Mouse (Mus musculus): ENCODE measurements around the gene Gm11554. TPM values are rescaled to one million over a fixed set of nuclear protein-coding genes. Genes with fewer than 3 reads are reported as not detected.
"Not testable (repeated sequence)": the region's sequence is repeated elsewhere in the genome, so short reads cannot be mapped to it uniquely, and the experiment has no call there.

Gene Gm11554
- polyA plus RNA-seq (2015; fragmentation: Nextera tagmentation; extraction: Ambion mirVana), result not detected in 2 replicates

- not testable (repeated sequence) for H3K9ac ChIP-seq; H3K27ac ChIP-seq; ATAC-seq (ENCODE audit: low FRiP score, low read depth); H3K4me3 ChIP-seq; H3K4me2 ChIP-seq (replicated peaks); H3K9me3 ChIP-seq; H3K36me3 ChIP-seq; H3K4me1 ChIP-seq; H3K27me3 ChIP-seq
- no CpG with 5 or more reads among the region's 1 CpGs for WGBS
Observed at GRCm38 (mm10) chr11:99804346-99804745, at the start of gene Gm11554. Gene Gm11554 (minus strand): TSS chr11:99804446.

- no peak within 1 kb of the TSS for H3K9ac ChIP-seq
- no peak within 1 kb of the TSS for H3K4me2 ChIP-seq (replicated peaks)
- no peaks in the 10 kb centered on the region for H3K4me1 ChIP-seq
- H3K9me3 ChIP-seq, result no peaks in the 10 kb centered on the region
- no peaks in the 10 kb centered on the region for H3K27me3 ChIP-seq
- no peak within 1 kb of the TSS for H3K4me3 ChIP-seq
- no peak for ATAC-seq (ENCODE audit: low FRiP score, low read depth)
- no peak within 1 kb of the TSS for H3K27ac ChIP-seq
- H3K36me3 ChIP-seq, result no peaks in the 10 kb centered on the region
Observed at GRCm38 (mm10) chr11:99851508-99851907, 47.3 kb upstream of the Gm11554 start, which contains the start of gene Krtap4-16. Gene Krtap4-16 (minus strand): TSS chr11:99851608.

- WGBS, result 90% methylated on average over 2 of the region's 2 CpGs
- no peak overlapping the region for H3K4me2 ChIP-seq (replicated peaks)
- no peaks in the 10 kb centered on the region for H3K27me3 ChIP-seq
- H3K36me3 ChIP-seq, result no peaks in the 10 kb centered on the region
- H3K4me3 ChIP-seq, result no peak overlapping the region
- no peak for ATAC-seq (ENCODE audit: low FRiP score, low read depth)
- H3K4me1 ChIP-seq, result no peaks in the 10 kb centered on the region
- no peak overlapping the region for H3K9ac ChIP-seq
- H3K27ac ChIP-seq, result no peak overlapping the region
- H3K9me3 ChIP-seq, result no peaks in the 10 kb centered on the region
Observed at GRCm38 (mm10) chr11:99846746-99847145, 42.5 kb upstream of the Gm11554 start.

- no peak for ATAC-seq (ENCODE audit: low FRiP score, low read depth)
- Histone ChIP-seq H3K27me3 (no peaks in the 10 kb centered on the region), H3K4me1 (no peaks in the 10 kb centered on the region), H3K36me3 (no peaks in the 10 kb centered on the region), H3K4me3 (no peak overlapping the region), H3K27ac (no peak overlapping the region), H3K9ac (no peak overlapping the region), H3K4me2 (replicated peaks) (no peak overlapping the region), H3K9me3 (no peaks in the 10 kb centered on the region)
- 35% methylated on average over 1 of the region's 1 CpGs for WGBS
Observed at GRCm38 (mm10) chr11:99842185-99842584, 37.9 kb upstream of the Gm11554 start.

GRCm38 (mm10) chr11:99837966-99838365 is 33.7 kb upstream of the Gm11554 start, which contains the start of gene 2300003K06Rik:
Gene 2300003K06Rik (minus strand): TSS chr11:99838066.
- Histone ChIP-seq H3K27ac (no peak within 1 kb of the TSS), H3K9me3 (no peaks in the 10 kb centered on the region), H3K4me3 (no peak within 1 kb of the TSS), H3K4me2 (replicated peaks) (no peak within 1 kb of the TSS), H3K9ac (no peak within 1 kb of the TSS), H3K4me1 (no peaks in the 10 kb centered on the region), H3K27me3 (no peaks in the 10 kb centered on the region), H3K36me3 (no peaks in the 10 kb centered on the region)
- 79% methylated on average over 1 of the region's 1 CpGs for WGBS
- ATAC-seq (ENCODE audit: low FRiP score, low read depth), result no peak

GRCm38 (mm10) chr11:99815566-99815965 is 11.3 kb upstream of the Gm11554 start, which contains the start of gene Gm11564:
Gene Gm11564 (minus strand): TSS chr11:99815666.
- not testable (repeated sequence) for H3K36me3 ChIP-seq; H3K4me1 ChIP-seq; H3K27me3 ChIP-seq; H3K9ac ChIP-seq; H3K4me2 ChIP-seq (replicated peaks); H3K9me3 ChIP-seq; H3K27ac ChIP-seq; ATAC-seq (ENCODE audit: low FRiP score, low read depth); H3K4me3 ChIP-seq
- 82% methylated on average over 2 of the region's 2 CpGs for WGBS

- ATAC-seq (ENCODE audit: low FRiP score, low read depth); H3K36me3 ChIP-seq: not testable (repeated sequence)
Observed at GRCm38 (mm10) chr11:99809792-99810191, 5.5 kb upstream of the Gm11554 start, which contains the start of gene Krtap4-13. Gene Krtap4-13 (minus strand): TSS chr11:99809892.

GRCm38 (mm10) chr11:99798832-99799231 is 5.4 kb downstream of the Gm11554 start, which contains the start of gene Gm11569:
Gene Gm11569 (minus strand): TSS chr11:99798932.
- not testable (repeated sequence) for H3K9me3 ChIP-seq; H3K36me3 ChIP-seq; H3K4me2 ChIP-seq (replicated peaks); ATAC-seq (ENCODE audit: low FRiP score, low read depth); H3K4me3 ChIP-seq; H3K9ac ChIP-seq; H3K27ac ChIP-seq; H3K27me3 ChIP-seq; H3K4me1 ChIP-seq
- WGBS, result no CpG with 5 or more reads among the region's 1 CpGs

More at GRCm38 (mm10) chr11:99809792-99810191, 5.5 kb upstream of the Gm11554 start, which contains the start of gene Krtap4-13:
- H3K4me2 ChIP-seq (replicated peaks); H3K9me3 ChIP-seq; H3K27me3 ChIP-seq; H3K9ac ChIP-seq; H3K27ac ChIP-seq; H3K4me3 ChIP-seq; H3K4me1 ChIP-seq: not testable (repeated sequence)

GRCm38 (mm10) chr11:99793367-99793766 is 10.9 kb downstream of the Gm11554 start, which contains the start of gene Gm11596:
Gene Gm11596 (minus strand): TSS chr11:99793467.
- no peak for ATAC-seq (ENCODE audit: low FRiP score, low read depth)
- no peak within 1 kb of the TSS for H3K4me3 ChIP-seq
- no peaks in the 10 kb centered on the region for H3K4me1 ChIP-seq
- no peaks in the 10 kb centered on the region for H3K27me3 ChIP-seq
- no peak within 1 kb of the TSS for H3K9ac ChIP-seq
- no peaks in the 10 kb centered on the region for H3K36me3 ChIP-seq
- no peaks in the 10 kb centered on the region for H3K9me3 ChIP-seq
- no peak within 1 kb of the TSS for H3K27ac ChIP-seq
- no peak within 1 kb of the TSS for H3K4me2 ChIP-seq (replicated peaks)
- WGBS, result 82% methylated on average over 2 of the region's 2 CpGs

GRCm38 (mm10) chr11:99784900-99785299 is 19.3 kb downstream of the Gm11554 start, which contains the start of gene Krtap4-9:
Gene Krtap4-9 (plus strand): TSS chr11:99785200.
- H3K4me1 ChIP-seq; H3K4me3 ChIP-seq; H3K9me3 ChIP-seq; H3K4me2 ChIP-seq (replicated peaks); H3K9ac ChIP-seq; H3K27me3 ChIP-seq; H3K36me3 ChIP-seq; ATAC-seq (ENCODE audit: low FRiP score, low read depth); H3K27ac ChIP-seq: not testable (repeated sequence)

- Histone ChIP-seq H3K4me3 (no peak within 1 kb of the TSS), H3K9ac (no peak within 1 kb of the TSS), H3K27ac (no peak within 1 kb of the TSS), H3K9me3 (no peaks in the 10 kb centered on the region), H3K4me2 (replicated peaks) (no peak within 1 kb of the TSS), H3K36me3 (no peaks in the 10 kb centered on the region), H3K4me1 (no peaks in the 10 kb centered on the region), H3K27me3 (peaks cover 3% of the 10 kb centered on the region; the same call in 1 of the 2 replicates)
- no peak for ATAC-seq (ENCODE audit: low FRiP score, low read depth)
- WGBS, result 93% methylated on average over 2 of the region's 2 CpGs
Observed at GRCm38 (mm10) chr11:99780604-99781003, 23.6 kb downstream of the Gm11554 start, which contains the start of gene Krtap4-8. Gene Krtap4-8 (minus strand): TSS chr11:99780704.

GRCm38 (mm10) chr11:99778401-99778800 is 25.8 kb downstream of the Gm11554 start:
- H3K4me2 ChIP-seq (replicated peaks), result no peak overlapping the region
- H3K27ac ChIP-seq, result no peak overlapping the region
- no peaks in the 10 kb centered on the region for H3K9me3 ChIP-seq
- peaks cover 3% of the 10 kb centered on the region; the same call in 1 of the 2 replicates for H3K27me3 ChIP-seq
- no peaks in the 10 kb centered on the region for H3K36me3 ChIP-seq
- ATAC-seq (ENCODE audit: low FRiP score, low read depth), result no peak
- 63% methylated on average over 7 of the region's 7 CpGs for WGBS
- H3K4me1 ChIP-seq, result no peaks in the 10 kb centered on the region
- H3K4me3 ChIP-seq, result no peak overlapping the region
- H3K9ac ChIP-seq, result no peak overlapping the region

- ATAC-seq (ENCODE audit: low FRiP score, low read depth); H3K4me3 ChIP-seq; H3K27me3 ChIP-seq; H3K4me1 ChIP-seq; H3K27ac ChIP-seq; H3K36me3 ChIP-seq; H3K9ac ChIP-seq; H3K4me2 ChIP-seq (replicated peaks); H3K9me3 ChIP-seq: not testable (repeated sequence)
Observed at GRCm38 (mm10) chr11:99772813-99773212, 31.4 kb downstream of the Gm11554 start, which contains the start of gene Gm11595. Gene Gm11595 (minus strand): TSS chr11:99772913.
